Mouse (Mus musculus): ENCODE data around the gene Sumo2. TPM values are rescaled to one million over a fixed set of nuclear protein-coding genes. Genes with fewer than 3 reads are reported as not detected.
"Not testable (repeated sequence)": the region's sequence is repeated elsewhere in the genome, so short reads cannot be mapped to it uniquely, and the experiment has no call there.

Sumo2 gene
- total RNA-seq (2021) = 100 to 1,000 TPM; 160 to 170 TPM
- long read RNA-seq, experiment 1, transcript Sumo2-207 (4 exons, 1,051 nt) = major isoform, 114 of 119 reads
- long read RNA-seq, experiment 1, partial matches to known transcripts = 3 of 119 reads
- long read RNA-seq, experiment 1, other reads (novel, unspliced or antisense) = 0 of 119 reads
- long read RNA-seq, experiment 2, transcript Sumo2-205 (4 exons, 911 nt) = minor isoform, 7 of 89 reads
- long read RNA-seq, experiment 2, transcript Sumo2-207 (4 exons, 1,051 nt) = major isoform, 77 of 89 reads
- long read RNA-seq, experiment 2, partial matches to known transcripts = 4 of 89 reads
- long read RNA-seq, experiment 2, other reads (novel, unspliced or antisense) = 1 of 89 reads

- DNase-seq = peak; percentile 98 to 99
Observed at GRCm38 (mm10) chr11:115536038-115536681, at the start of gene Sumo2. Sumo2 (minus strand) TSS chr11:115536276.

- DNase-seq = no peak
Observed at GRCm38 (mm10) chr11:115585573-115586100, 49.6 kb upstream of the Sumo2 start.

- DNase-seq = no peak
Observed at GRCm38 (mm10) chr11:115584376-115585073, 48.4 kb upstream of the Sumo2 start.

GRCm38 (mm10) chr11:115582913-115583606, 47.0 kb upstream of the Sumo2 start:
- DNase-seq = no peak

GRCm38 (mm10) chr11:115579080-115579479, 43.0 kb upstream of the Sumo2 start:
- no peak for DNase-seq

GRCm38 (mm10) chr11:115564961-115565360, 28.9 kb upstream of the Sumo2 start:
- no peak for DNase-seq

GRCm38 (mm10) chr11:115564064-115564809, 28.2 kb upstream of the Sumo2 start, which contains the start of gene Nup85:
Nup85 (plus strand) TSS chr11:115564434.
- peak; percentile 97 to 98 for DNase-seq

- no peak for DNase-seq
Observed at GRCm38 (mm10) chr11:115563406-115563805, 27.3 kb upstream of the Sumo2 start.

- DNase-seq = no peak
Observed at GRCm38 (mm10) chr11:115555717-115556116, 19.6 kb upstream of the Sumo2 start.

GRCm38 (mm10) chr11:115552783-115553182, 16.7 kb upstream of the Sumo2 start:
- no peak for DNase-seq

- no peak for DNase-seq
Observed at GRCm38 (mm10) chr11:115543571-115543970, 7.5 kb upstream of the Sumo2 start.

- no peak for DNase-seq
Observed at GRCm38 (mm10) chr11:115538045-115538444, 2.0 kb upstream of the Sumo2 start.

- DNase-seq = no peak
Observed at GRCm38 (mm10) chr11:115536856-115537568, 936 bp upstream of the Sumo2 start.

GRCm38 (mm10) chr11:115535401-115536037, 557 bp downstream of the Sumo2 start:
- peak; percentile 69 to 73 for DNase-seq

GRCm38 (mm10) chr11:115534759-115535371, 1.2 kb downstream of the Sumo2 start:
- no peak for DNase-seq

GRCm38 (mm10) chr11:115526446-115526845, 9.6 kb downstream of the Sumo2 start:
- not testable (repeated sequence) for DNase-seq

GRCm38 (mm10) chr11:115522703-115523102, 13.4 kb downstream of the Sumo2 start:
- no peak for DNase-seq

- DNase-seq = no peak
Observed at GRCm38 (mm10) chr11:115522238-115522637, 13.8 kb downstream of the Sumo2 start.

- no peak for DNase-seq
Observed at GRCm38 (mm10) chr11:115521080-115521479, 15.0 kb downstream of the Sumo2 start.

GRCm38 (mm10) chr11:115520218-115520617, 15.9 kb downstream of the Sumo2 start:
- DNase-seq = no peak
